Mouse (Mus musculus) small intestine, adult 2 months (tissue): Measurements from ENCODE around the gene Plekhg2. TPM values are rescaled to one million over a fixed set of nuclear protein-coding genes. Genes with fewer than 3 reads are reported as not detected.
A peak's percentile ranks its signal among the peaks of the same experiment; 100 is the strongest.

Source experiments
- H3K27ac ChIP-seq: fragments of 200-500 bp; 2 replicates; pipeline ENCODE4 v1.5.1; 2012; ENCODE audit warnings: low read depth, low read length, control low read depth, inconsistent platforms; ENCODE audit not compliant: insufficient read depth
- H3K27me3 ChIP-seq: fragments of 200-500 bp; 2 replicates; pipeline ENCODE4 v1.6.1; 2012; ENCODE audit warnings: mild to moderate bottlenecking, moderate library complexity, low read length, inconsistent platforms; ENCODE audit not compliant: control insufficient read depth, insufficient read depth
- H3K36me3 ChIP-seq: fragments of 200-500 bp; 2 replicates; pipeline ENCODE4 v1.6.1; 2012; ENCODE audit warnings: mild to moderate bottlenecking, low read length, control low read depth, inconsistent platforms; ENCODE audit not compliant: control insufficient read depth, insufficient read depth
- H3K4me1 ChIP-seq: fragments of 200-500 bp; 2 replicates; pipeline ENCODE4 v1.6.1; 2012; ENCODE audit warnings: low read length, inconsistent platforms, mixed read lengths; ENCODE audit not compliant: control insufficient read depth, insufficient read depth, insufficient read length
- H3K4me3 ChIP-seq: fragments of 200-500 bp; 2 replicates; pipeline ENCODE4 v1.5.1; 2012; ENCODE audit warnings: low read depth, mild to moderate bottlenecking, control low read depth, inconsistent platforms, low read length, moderate library complexity
- CTCF ChIP-seq: fragments of 200-500 bp; IDR thresholded peaks from 2 replicates; pipeline ENCODE4 v1.5.1; 2012; ENCODE audit warnings: low read depth, mild to moderate bottlenecking, control low read depth, inconsistent platforms, low read length, moderate library complexity, mixed read lengths; ENCODE audit not compliant: insufficient replicate concordance, insufficient read length; ENCODE audit errors: extremely low read depth
- POLR2A ChIP-seq: fragments of 200-500 bp; IDR thresholded peaks from 2 replicates; pipeline ENCODE4 v1.6.1; 2012; ENCODE audit warnings: low read depth, mild to moderate bottlenecking, control low read depth, inconsistent platforms, low read length, moderate library complexity
- WGBS: fragments of 180-500 bp; shearing (Covaris S2); methylation state at CpG from one replicate; pipeline ENCODE4 v1.1.7; 2018; 5-methylcytosine and 5-hydroxymethylcytosine counted together
- polyA plus RNA-seq: library from polyadenylated mRNA; depleted of rRNA; stranded (reverse); fragments of >200 nt; gene quantifications from 2 replicates; pipeline ENCODE4 v1.2.3, GENCODE M21; 2012

Gene Plekhg2
- polyA plus RNA-seq, 1 experiment: 58.2 TPM

- under 1% methylated on average over 9 of the region's 9 CpGs for WGBS
- TF ChIP-seq CTCF: peak; percentile 26; the same call in 1 of the 2 replicates
- no peak for TF ChIP-seq POLR2A
- Histone ChIP-seq H3K27ac (peak overlapping the region; percentile 88), H3K4me1 (peaks cover 3% of the 10 kb centered on the region), H3K27me3 (no peaks in the 10 kb centered on the region), H3K36me3 (peaks cover 17% of the 10 kb centered on the region), H3K4me3 (peak overlapping the region; percentile 51)
Measured at GRCm38 (mm10) chr7:28373131-28373581, 757 bp upstream of the Plekhg2 start.

- Histone ChIP-seq H3K27me3 (no peaks in the 10 kb centered on the region), H3K4me1 (peaks cover 3% of the 10 kb centered on the region), H3K36me3 (peaks cover 9% of the 10 kb centered on the region; the same call in 1 of the 2 replicates), H3K27ac (peak overlapping the region; percentile 81), H3K4me3 (peak overlapping the region; percentile 80)
- WGBS: 2% methylated on average over 41 of the region's 43 CpGs
- TF ChIP-seq CTCF: no peak
Measured at GRCm38 (mm10) chr7:28371514-28371989, 847 bp downstream of the Plekhg2 start.

GRCm38 (mm10) chr7:28370977-28371513, 1.4 kb downstream of the Plekhg2 start:
- peak overlapping the region; percentile 62 for H3K27ac ChIP-seq
- peaks cover 3% of the 10 kb centered on the region for H3K4me1 ChIP-seq

GRCm38 (mm10) chr7:28370051-28370450, 2.3 kb downstream of the Plekhg2 start:
- Histone ChIP-seq H3K4me1 (peaks cover 3% of the 10 kb centered on the region), H3K27ac (no peak overlapping the region), H3K27me3 (no peaks in the 10 kb centered on the region), H3K36me3 (peaks cover 9% of the 10 kb centered on the region; the same call in 1 of the 2 replicates), H3K4me3 (no peak overlapping the region)
- 93% methylated on average over 14 of the region's 14 CpGs for WGBS
- TF ChIP-seq POLR2A: no peak
- TF ChIP-seq CTCF: no peak

More at GRCm38 (mm10) chr7:28370977-28371513, 1.4 kb downstream of the Plekhg2 start:
- Histone ChIP-seq H3K36me3 (peaks cover 9% of the 10 kb centered on the region; the same call in 1 of the 2 replicates), H3K4me3 (peak overlapping the region; percentile 80), H3K27me3 (no peaks in the 10 kb centered on the region)
- 5% methylated on average over 11 of the region's 11 CpGs for WGBS
- TF ChIP-seq CTCF (no peak), POLR2A (no peak)

GRCm38 (mm10) chr7:28368276-28368920, 4.0 kb downstream of the Plekhg2 start:
- 93% methylated on average over 16 of the region's 16 CpGs for WGBS
- Histone ChIP-seq H3K4me1 (no peaks in the 10 kb centered on the region; the same call in none of the 2 replicates), H3K36me3 (peaks cover 15% of the 10 kb centered on the region), H3K27ac (no peak overlapping the region), H3K4me3 (no peak overlapping the region), H3K27me3 (no peaks in the 10 kb centered on the region)
- TF ChIP-seq CTCF (no peak), POLR2A (no peak)

GRCm38 (mm10) chr7:28367663-28368275, 4.6 kb downstream of the Plekhg2 start:
- no peaks in the 10 kb centered on the region; the same call in none of the 2 replicates for H3K4me1 ChIP-seq
- no peak overlapping the region for H3K27ac ChIP-seq
- H3K4me3 ChIP-seq: no peak overlapping the region
- TF ChIP-seq CTCF: no peak
- TF ChIP-seq POLR2A: no peak
- no peaks in the 10 kb centered on the region for H3K27me3 ChIP-seq
- 93% methylated on average over 16 of the region's 16 CpGs for WGBS
- H3K36me3 ChIP-seq: peaks cover 15% of the 10 kb centered on the region
